ENCODE assay signal across 8 mouse cellular contexts in genomic region chr14:60732787-60733186, GRCm38 (mm10). TPM values are rescaled to one million over a fixed set of nuclear protein-coding genes. Genes with fewer than 3 reads are reported as not detected.
A peak's percentile ranks its signal among the peaks of the same experiment; 100 is the strongest.
DNase-seq lines count a peak whose midpoint lies in the region; ATAC-seq and TF ChIP-seq lines count a peak whose summit lies in the region.

No protein-coding gene starts in this region.

- peak overlapping the region; percentile 19; the same call in 1 of the 2 replicates for H3K4me2 ChIP-seq in forebrain, embryonic 13.5 days
- H3K4me2 ChIP-seq in limb, embryonic 15.5 days = peak overlapping the region; percentile 37
- peak overlapping the region; percentile 37 for H3K4me2 ChIP-seq in midbrain, embryonic 15.5 days

- CTCF ChIA-PET in Patski (lab: Charles Lee) = interaction anchor here (1.1 to 1.9 kb wide), 2 partner anchors 18 to 38 kb away, joined by 3 to 8 read pairs; no protein-coding TSS in a partner anchor

- H3K4me3 ChIP-seq in layer of hippocampus, adult 2 months = peak overlapping the region; percentile 46
- H3K4me3 ChIP-seq in forebrain, embryonic 13.5 days = no peak overlapping the region
- peak overlapping the region; percentile 17 for H3K4me3 ChIP-seq in limb, embryonic 15.5 days
- H3K4me3 ChIP-seq in midbrain, embryonic 15.5 days = 0 out of 2 replicates have a peak overlapping the region, but pooled peaks have one; percentile 3

- peaks cover 3% of the 10 kb centered on the region; the same call in 1 of the 2 replicates for H3K9me3 ChIP-seq in forebrain, embryonic 13.5 days (replicated peaks)
- H3K9me3 ChIP-seq in limb, embryonic 15.5 days = no peaks in the 10 kb centered on the region
- no peaks in the 10 kb centered on the region for H3K9me3 ChIP-seq in midbrain, embryonic 15.5 days

- WGBS in forebrain, embryonic 13.5 days = 37% methylated on average over 16 of the region's 16 CpGs
- WGBS in limb, embryonic 15.5 days = 3% methylated on average over 16 of the region's 16 CpGs
- 10% methylated on average over 16 of the region's 16 CpGs for WGBS in midbrain, embryonic 15.5 days

- POLR2A ChIA-PET in Patski (lab: Charles Lee) = interaction anchor here (0.6 kb wide), 1 partner anchor 13 kb away, joined by 3 read pairs; no protein-coding TSS in a partner anchor

- H3K36me3 ChIP-seq in forebrain, embryonic 13.5 days (ENCODE audit: poor library complexity, severe bottlenecking) = peaks cover 27% of the 10 kb centered on the region
- H3K36me3 ChIP-seq in limb, embryonic 15.5 days = no peaks in the 10 kb centered on the region
- no peaks in the 10 kb centered on the region for H3K36me3 ChIP-seq in midbrain, embryonic 15.5 days (replicated peaks)

- peaks cover 55% of the 10 kb centered on the region for H3K4me1 ChIP-seq in forebrain, embryonic 13.5 days
- H3K4me1 ChIP-seq in limb, embryonic 15.5 days = peaks cover 50% of the 10 kb centered on the region
- peaks cover 37% of the 10 kb centered on the region for H3K4me1 ChIP-seq in midbrain, embryonic 15.5 days

- no peak for TF ChIP-seq CTCF in layer of hippocampus, adult 2 months (conservative IDR thresholded peaks at IDR 0.05)
- TF ChIP-seq CTCF in Patski (IDR thresholded peaks at IDR 0.05) = no peak

- in situ Hi-C loops in Patski (cut with MboI; ENCODE audit: low pct_unique_long_range_greater_than_20kb) = no loop called here

- peak overlapping the region; percentile 74 for H3K27ac ChIP-seq in layer of hippocampus, adult 2 months
- peak overlapping the region; percentile 27; the same call in 1 of the 2 replicates for H3K27ac ChIP-seq in forebrain, embryonic 13.5 days
- H3K27ac ChIP-seq in limb, embryonic 15.5 days = peak overlapping the region; percentile 69
- no peak overlapping the region for H3K27ac ChIP-seq in midbrain, embryonic 15.5 days

- DNase-seq in layer of hippocampus, adult 2 months (ENCODE audit: low spot score in 2 of 2) = peak; percentile 36 to 40
- DNase-seq in layer of hippocampus, postnatal 25 days (ENCODE audit: extremely low spot score in 1 of 2, low spot score in 1 of 2) = no peak
- DNase-seq in Patski (ENCODE audit: low read depth, low spot score) = no peak

- no peaks in the 10 kb centered on the region for H3K27me3 ChIP-seq in Patski
- H3K27me3 ChIP-seq in forebrain, embryonic 13.5 days = no peaks in the 10 kb centered on the region
- H3K27me3 ChIP-seq in limb, embryonic 15.5 days = no peaks in the 10 kb centered on the region
- no peaks in the 10 kb centered on the region for H3K27me3 ChIP-seq in midbrain, embryonic 15.5 days (replicated peaks)

- H3K9ac ChIP-seq in forebrain, embryonic 13.5 days = 0 out of 2 replicates have a peak overlapping the region, but pooled peaks have one; percentile 23
- H3K9ac ChIP-seq in limb, embryonic 15.5 days = no peak overlapping the region
- no peak overlapping the region for H3K9ac ChIP-seq in midbrain, embryonic 15.5 days

- ATAC-seq in Patski = peak; percentile 76
- no peak for ATAC-seq in forebrain, embryonic 13.5 days
- ATAC-seq in hematopoietic stem cell, adult 5-6 weeks (replicated peaks in 1 of 2; ENCODE audit: insufficient read depth in 1 of 2, low FRiP score in 2 of 2, low TSS enrichment in 1 of 2, low read depth in 1 of 2, poor library complexity in 2 of 2, severe bottlenecking in 2 of 2) = peak; percentile 10 to 20; a peak in 1 of 4 replicates
- no peak for ATAC-seq in limb, embryonic 15.5 days (ENCODE audit: insufficient number of reproducible peaks, low FRiP score, low TSS enrichment, low read depth)
- ATAC-seq in midbrain, embryonic 15.5 days (replicated peaks) = peak; percentile 48; the same call in 1 of the 2 replicates
- no peak for ATAC-seq in erythroblast, adult 5-6 weeks (replicated peaks; ENCODE audit: low FRiP score, poor library complexity, severe bottlenecking)

RNA-seq across cellular contexts. Expression of gene C1qtnf9, which starts 35.1 kb away (rescaled TPM):
- under 1 TPM; 0.29 to 0.44 TPM for total RNA-seq in layer of hippocampus, adult 2 months (2021)
- total RNA-seq in layer of hippocampus, postnatal 25 days (2021) = under 1 TPM; 0.31 to 0.42 TPM
- not detected for polyA plus RNA-seq in Patski (2021)
- 0.22 and 0.39 TPM in 2 replicates for polyA plus RNA-seq in forebrain, embryonic 13.5 days (2015; fragmentation: Nextera tagmentation; extraction: Ambion mirVana)
- not detected in 2 replicates for total RNA-seq in hematopoietic stem cell, adult 5-6 weeks (2017)
- polyA plus RNA-seq in limb, embryonic 15.5 days (2015; fragmentation: Nextera tagmentation; extraction: Ambion mirVana) = 6.3 and 7.6 TPM in 2 replicates
- 0.14 and 0.19 TPM in 2 replicates for polyA plus RNA-seq in midbrain, embryonic 15.5 days (2015; fragmentation: Nextera tagmentation; extraction: Ambion mirVana)
- total RNA-seq in erythroblast, adult 5-6 weeks (2015; ENCODE audit: low replicate concordance) = not detected in 2 replicates
- total RNA-seq in erythroblast, adult 5-6 weeks (2017; ENCODE audit: low replicate concordance) = not detected in 2 replicates

RNA-seq across cellular contexts. Expression of gene Mipep, which starts 51.6 kb away (rescaled TPM):
- total RNA-seq in layer of hippocampus, adult 2 months (2021) = 10 to 100 TPM; 31.1 to 33.9 TPM
- 10 to 100 TPM; 30.1 to 31.9 TPM for total RNA-seq in layer of hippocampus, postnatal 25 days (2021)
- 20.9 TPM for polyA plus RNA-seq in Patski (2021)
- polyA plus RNA-seq in forebrain, embryonic 13.5 days (2015; fragmentation: Nextera tagmentation; extraction: Ambion mirVana) = 18.3 and 19.5 TPM in 2 replicates
- 12.8 and 25.6 TPM in 2 replicates for total RNA-seq in hematopoietic stem cell, adult 5-6 weeks (2017)
- polyA plus RNA-seq in limb, embryonic 15.5 days (2015; fragmentation: Nextera tagmentation; extraction: Ambion mirVana) = 16.4 and 18.4 TPM in 2 replicates
- polyA plus RNA-seq in midbrain, embryonic 15.5 days (2015; fragmentation: Nextera tagmentation; extraction: Ambion mirVana) = 19.5 and 20.5 TPM in 2 replicates
- total RNA-seq in erythroblast, adult 5-6 weeks (2015; ENCODE audit: low replicate concordance) = 1.9 and 2.5 TPM in 2 replicates
- 3.3 and 7.2 TPM in 2 replicates for total RNA-seq in erythroblast, adult 5-6 weeks (2017; ENCODE audit: low replicate concordance)

Comparison
In these comparisons a context has a peak if more than half of its experiments do, and no peak if none do; other contexts are left out.
1. DNase-seq: peak in layer of hippocampus, adult 2 months (2 of 2); none in layer of hippocampus, postnatal 25 days (0 of 2) and Patski (single experiment).
2. ATAC-seq: peak in Patski (single experiment), hematopoietic stem cell, adult 5-6 weeks (2 of 2) and midbrain, embryonic 15.5 days (single experiment); none in forebrain, embryonic 13.5 days (single experiment), limb, embryonic 15.5 days (single experiment) and erythroblast, adult 5-6 weeks (single experiment).
3. Peak in every context shown above with its lines, with median percentiles within 50 percentile points of each other: H3K4me2 ChIP-seq.